Mouse (Mus musculus) hematopoietic stem cell, adult 5-6 weeks (primary cell): ENCODE results near the gene Adam19. TPM values are rescaled to one million over a fixed set of nuclear protein-coding genes. Genes with fewer than 3 reads are reported as not detected.
A peak's percentile ranks its signal among the peaks of the same experiment; 100 is the strongest.
"Not testable (repeated sequence)": the region's sequence is repeated elsewhere in the genome, so short reads cannot be mapped to it uniquely, and the experiment has no call there.

Source experiments
- ATAC-seq, 2 experiments: fragments of 125-278 bp in 1 of 2; replicated peaks in 1 of 2; 2 replicates each; pipeline ENCODE4 v1.8.0; 2016 to 2017; ENCODE audit warnings: inconsistent platforms in 2 of 2, mild to moderate bottlenecking in 2 of 2, moderate number of reproducible peaks in 2 of 2, low read depth in 1 of 2, moderate TSS enrichment in 1 of 2; ENCODE audit not compliant: low FRiP score in 2 of 2, poor library complexity in 2 of 2, severe bottlenecking in 2 of 2, insufficient read depth in 1 of 2, low TSS enrichment in 1 of 2
- total RNA-seq: library from RNA; stranded (forward); fragments of 172-1452, 232-1000 nt; gene quantifications from 2 replicates; pipeline ENCODE4 v1.2.3, GENCODE M21; 2017

Gene Adam19
- total RNA-seq, 1 experiment from 2014 or later = 1.4 TPM

- no peak for ATAC-seq
These were observed 79.1 kb downstream of the Adam19 start for GRCm38 (mm10) chr11:46134899-46135298.

GRCm38 (mm10) chr11:46143342-46143741, 87.5 kb downstream of the Adam19 start:
- no peak for ATAC-seq

DNA sequence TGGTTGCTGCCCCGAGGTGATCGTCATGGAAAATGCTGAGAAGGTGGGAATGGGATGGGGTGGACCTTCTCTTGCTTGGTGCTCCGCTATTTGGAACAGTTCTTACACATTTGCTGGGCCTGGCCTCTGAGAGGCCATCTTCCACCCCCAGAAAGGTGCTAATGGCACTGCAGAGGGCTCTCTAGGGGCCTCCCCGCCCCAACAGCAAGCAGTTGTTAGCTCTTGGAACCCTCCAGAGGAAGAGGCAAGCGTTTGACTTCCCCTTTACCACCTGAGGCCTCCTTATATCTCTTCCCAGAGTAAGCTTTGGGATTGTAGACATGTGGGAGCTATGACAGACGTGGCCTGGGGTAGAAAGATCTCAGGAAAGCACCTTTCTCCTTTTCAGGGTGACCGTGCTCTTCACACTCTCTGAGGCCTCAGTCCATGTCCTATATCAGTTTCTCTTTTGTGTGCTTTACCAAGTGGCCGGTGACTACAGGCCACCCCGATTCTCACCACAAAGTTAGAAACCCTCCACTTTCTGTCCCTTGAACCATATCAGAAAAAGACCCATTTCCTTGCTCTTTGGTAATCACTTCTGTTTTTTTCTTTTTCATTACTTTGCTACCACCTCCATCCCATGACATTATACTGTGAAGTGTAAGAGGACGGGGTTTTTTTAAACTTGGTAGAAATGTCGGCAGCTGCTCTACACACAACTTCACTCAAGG, 89.5 kb downstream of the Adam19 start:
- ATAC-seq = no peak

- no peak; a peak in 1 of 4 replicates for ATAC-seq
These were observed 90.8 kb downstream of the Adam19 start for GRCm38 (mm10) chr11:46146619-46147018.

DNA sequence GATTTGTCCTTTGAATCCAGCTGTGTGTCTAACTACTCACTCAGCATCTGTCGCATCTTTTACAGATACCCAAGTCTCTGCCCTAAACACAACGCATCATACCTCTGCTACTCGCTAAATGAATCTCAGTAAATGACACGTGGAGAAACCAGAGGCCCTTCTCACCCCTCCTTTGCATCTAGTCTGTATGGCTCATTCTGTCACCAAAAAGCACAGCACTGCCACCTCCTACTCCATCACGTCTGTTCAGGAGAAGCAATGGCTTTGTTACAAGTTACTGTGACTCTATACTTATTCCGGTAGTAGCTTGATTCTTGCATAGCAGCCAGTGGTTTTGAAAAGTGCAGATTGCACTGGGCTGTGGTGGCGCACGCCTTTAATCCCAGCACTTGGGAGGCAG, 101.2 kb downstream of the Adam19 start:
- ATAC-seq = no peak

DNA sequence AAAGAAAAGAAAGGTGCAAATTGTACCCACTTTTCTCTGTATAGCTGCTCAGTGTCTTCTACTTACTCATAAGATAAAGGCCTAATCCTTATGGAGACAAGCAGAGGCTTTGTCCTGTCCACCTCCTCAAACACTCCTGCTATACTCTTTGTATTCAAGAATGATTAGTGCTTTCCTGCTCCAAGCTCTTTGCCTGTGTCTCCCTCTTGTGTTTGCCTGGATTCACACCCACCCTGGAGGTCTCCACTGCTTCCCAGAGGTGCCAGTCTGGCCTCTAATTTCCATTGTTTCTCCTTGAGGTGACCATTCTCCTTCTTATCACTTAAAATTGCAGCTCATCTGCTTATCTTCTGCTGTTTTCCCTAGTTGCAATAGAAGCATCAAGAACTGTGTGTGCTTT, 101.7 kb downstream of the Adam19 start:
- no peak for ATAC-seq

DNA sequence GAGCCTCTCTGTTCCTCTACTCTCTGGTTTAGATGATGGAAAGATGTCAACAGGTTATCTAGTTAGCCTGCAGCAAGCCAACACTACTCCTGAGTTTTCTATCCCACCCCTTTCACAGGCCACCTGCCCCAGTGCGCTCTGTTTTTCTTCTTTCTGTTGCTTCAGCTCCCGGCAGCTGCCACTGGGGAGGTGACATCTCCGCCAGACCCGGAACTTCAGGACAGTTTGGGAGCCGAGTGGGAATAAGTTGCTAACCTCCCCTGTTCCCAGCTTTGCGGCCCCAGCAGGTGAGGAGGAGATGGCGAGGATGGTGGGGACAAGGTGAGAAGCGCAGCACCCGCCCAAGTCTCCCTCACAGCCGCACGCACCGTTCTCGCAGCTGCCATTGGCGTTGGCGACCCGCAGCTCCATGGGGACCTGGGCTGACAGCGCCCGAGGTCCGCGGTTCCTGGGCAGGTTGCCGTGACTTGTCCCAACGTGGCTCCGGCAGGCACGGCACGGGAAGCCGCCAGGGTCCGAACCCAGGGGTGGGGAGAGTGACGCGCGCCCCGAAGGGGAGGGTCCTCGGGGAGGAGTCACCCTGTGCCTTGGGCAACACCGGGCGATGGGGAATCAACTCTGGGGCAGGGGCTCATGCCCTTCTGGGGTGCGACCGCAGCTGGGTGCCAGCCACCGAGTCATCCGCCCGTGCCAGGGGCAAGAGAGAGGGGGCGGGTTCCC, 110.2 kb downstream of the Adam19 start, which contains the start of gene Nipal4:
Gene Nipal4, minus strand, starts transcription at position 643 of the 720 bp plus-strand sequence.
- ATAC-seq = 0 out of 4 replicates have a peak, but pooled peaks have one; percentile 13 to 29

- ATAC-seq = no peak
These were observed 112.7 kb downstream of the Adam19 start for GRCm38 (mm10) chr11:46168506-46168905.

DNA sequence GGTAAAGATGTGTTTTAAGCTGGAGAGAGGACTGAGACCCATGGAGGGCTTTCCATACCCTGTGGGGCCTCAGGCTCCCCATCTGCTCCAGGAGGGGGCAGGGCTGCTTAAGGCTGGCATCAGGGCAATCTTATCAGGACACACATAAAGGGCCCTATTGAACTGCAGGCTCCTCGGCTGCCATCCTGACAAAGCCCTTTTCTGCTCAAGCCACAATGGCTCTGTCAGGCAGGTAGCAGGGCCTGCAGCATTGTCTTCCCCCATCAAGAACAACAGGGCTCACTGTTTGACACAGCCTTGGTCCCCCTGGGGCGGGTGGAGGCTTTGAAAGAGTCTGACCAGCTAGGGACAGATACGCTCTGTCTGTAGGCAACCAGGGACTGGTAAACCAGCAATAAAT, 114.1 kb downstream of the Adam19 start:
- no peak for ATAC-seq

GRCm38 (mm10) chr11:46172128-46172527, 116.3 kb downstream of the Adam19 start:
- no peak for ATAC-seq

GRCm38 (mm10) chr11:46176155-46176554, 120.4 kb downstream of the Adam19 start:
- no peak for ATAC-seq

- no peak for ATAC-seq
These were observed 121.7 kb downstream of the Adam19 start for GRCm38 (mm10) chr11:46177246-46178043.

- not testable (repeated sequence) for ATAC-seq
These were observed 126.2 kb downstream of the Adam19 start for GRCm38 (mm10) chr11:46182031-46182430.

GRCm38 (mm10) chr11:46184946-46185345, 129.2 kb downstream of the Adam19 start:
- ATAC-seq = no peak

- no peak for ATAC-seq
These were observed 129.7 kb downstream of the Adam19 start for GRCm38 (mm10) chr11:46185486-46185885.

GRCm38 (mm10) chr11:46188283-46188682, 132.5 kb downstream of the Adam19 start:
- ATAC-seq = no peak

DNA sequence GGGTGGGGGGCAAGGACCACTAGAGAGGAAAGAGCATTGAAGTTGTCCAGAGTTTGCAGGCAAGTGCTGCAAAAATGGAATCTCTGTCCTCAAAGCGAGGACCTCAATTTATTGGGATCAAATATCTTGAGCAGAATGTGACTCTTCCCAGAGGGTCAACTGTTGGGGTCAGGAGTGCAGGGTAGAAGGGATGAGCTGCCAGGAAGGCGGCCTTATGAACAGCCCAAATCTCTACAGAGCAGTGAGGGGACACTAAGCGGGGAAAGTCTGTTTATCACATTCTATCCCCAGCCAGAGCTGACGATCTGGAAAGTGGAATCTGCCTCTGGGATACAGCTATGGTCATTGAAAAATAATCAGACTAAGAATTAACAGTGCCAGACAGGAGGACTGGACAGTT, 138.4 kb downstream of the Adam19 start:
- ATAC-seq = no peak
